Mouse (Mus musculus) layer of hippocampus, adult 11-12 months (tissue): ENCODE results near the gene AB124611.
A peak's percentile ranks its signal among the peaks of the same experiment; 100 is the strongest.
"Not testable (repeated sequence)": the region's sequence is repeated elsewhere in the genome, so short reads cannot be mapped to it uniquely, and the experiment has no call there.

Source experiments
- DNase-seq: peaks from one replicate; pipeline ENCODE4 v3.0.0; 2022; ENCODE audit warnings: low spot score

AB124611 gene

DNA sequence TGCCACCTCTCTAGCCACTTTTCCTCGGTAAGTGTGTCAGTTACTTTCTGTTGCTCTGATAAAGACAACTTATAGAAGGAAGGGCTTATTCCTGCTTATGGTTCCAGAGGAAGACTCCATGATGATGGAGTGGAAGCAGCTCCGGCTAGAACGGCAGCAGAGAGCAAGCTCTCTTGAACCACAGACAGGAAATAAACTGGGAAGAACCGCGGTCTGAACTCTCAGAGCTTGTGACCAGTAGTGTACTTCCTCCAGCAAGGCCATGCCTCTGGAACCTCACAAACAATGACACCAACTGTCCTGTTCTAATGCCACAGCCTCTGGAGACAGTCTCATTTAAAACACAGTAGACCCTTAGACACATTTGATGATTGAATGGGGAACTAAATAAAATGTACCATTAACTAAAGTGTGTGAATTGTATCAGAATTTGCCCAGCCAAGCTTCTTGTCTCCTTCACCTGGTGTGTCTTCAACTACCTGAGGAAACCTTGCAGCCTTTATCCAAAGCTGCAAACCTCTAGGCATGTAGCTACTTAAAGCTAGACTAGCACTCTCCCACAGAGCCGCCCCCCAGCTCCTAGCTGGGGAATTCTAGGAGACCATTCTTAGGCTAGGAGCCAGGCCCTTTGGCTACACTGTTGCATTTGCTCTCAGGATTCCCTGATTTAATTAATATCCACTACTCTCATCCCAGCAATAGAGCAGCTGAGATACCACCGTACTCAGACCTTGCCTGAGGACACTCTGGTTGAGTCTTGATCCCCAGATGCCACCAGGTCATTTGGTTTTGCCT lies 637 bp upstream of the AB124611 start:
- DNase-seq: no peak

DNA sequence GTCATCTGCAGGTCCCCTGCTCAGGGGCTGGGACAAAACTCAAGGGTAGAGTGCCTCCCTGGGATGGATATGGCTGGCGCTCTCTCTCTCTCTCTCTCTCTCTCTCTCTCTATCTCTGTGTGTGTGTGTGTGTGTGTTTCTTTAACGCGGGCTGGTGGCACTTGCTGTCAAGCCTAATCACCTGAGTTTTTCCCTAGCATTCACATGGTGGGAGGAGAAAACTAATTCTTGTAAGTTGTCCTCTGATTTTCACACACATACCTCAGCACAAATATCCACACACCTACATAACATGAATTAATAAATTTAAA lies 613 bp downstream of the AB124611 start:
- DNase-seq: no peak

DNA sequence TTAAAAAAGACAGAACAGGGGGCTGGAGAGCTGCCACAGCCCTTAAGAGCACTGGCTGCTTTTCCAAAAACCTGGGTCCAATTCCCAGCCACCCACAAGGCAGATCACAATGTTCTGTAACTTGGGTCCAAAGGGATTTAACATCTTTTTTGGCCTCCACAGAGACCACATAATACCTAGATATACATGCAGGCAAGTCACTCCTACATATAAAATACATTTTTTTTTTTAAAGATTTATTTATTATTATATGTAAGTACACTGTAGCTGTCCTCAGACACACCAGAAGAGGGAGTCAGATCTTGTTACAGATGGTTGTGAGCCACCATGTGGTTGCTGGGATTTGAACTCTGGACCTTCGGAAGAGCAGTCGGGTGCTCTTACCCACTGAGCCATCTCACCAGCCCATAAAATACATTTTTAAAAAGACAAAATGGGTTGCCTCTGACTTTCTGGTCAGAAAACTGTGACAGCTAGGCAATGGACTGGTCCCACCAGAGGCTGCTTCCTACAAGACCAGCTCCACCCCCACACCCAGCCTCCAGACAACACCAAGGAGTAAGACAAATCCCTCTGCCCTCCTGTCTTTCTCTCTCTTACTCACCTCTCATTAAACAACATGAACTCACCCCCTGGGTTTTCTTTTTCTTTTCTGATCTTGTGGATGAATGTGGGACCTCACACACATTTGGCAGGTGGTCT lies 1.3 kb downstream of the AB124611 start:
- DNase-seq: no peak

DNA sequence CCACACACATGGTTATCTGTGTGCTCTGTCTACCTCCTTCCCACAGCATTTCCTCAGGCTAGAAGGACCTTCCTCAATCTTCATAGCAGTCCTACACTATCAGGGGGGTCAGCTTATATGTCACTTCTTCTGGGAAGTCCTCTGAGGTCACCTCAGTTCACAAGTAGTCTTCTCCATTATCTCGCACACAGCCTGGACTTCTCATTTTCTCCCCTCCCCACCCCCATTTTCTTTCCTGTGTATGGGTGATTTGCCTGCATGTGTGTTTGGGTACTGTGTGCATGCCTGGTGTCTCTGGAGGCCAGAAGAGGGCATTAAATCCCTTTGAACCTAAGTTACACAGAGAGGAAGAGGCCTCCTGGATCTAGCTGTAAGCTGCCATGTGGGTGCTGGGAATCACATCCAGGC lies 1.9 kb downstream of the AB124611 start:
- DNase-seq: no peak

DNA sequence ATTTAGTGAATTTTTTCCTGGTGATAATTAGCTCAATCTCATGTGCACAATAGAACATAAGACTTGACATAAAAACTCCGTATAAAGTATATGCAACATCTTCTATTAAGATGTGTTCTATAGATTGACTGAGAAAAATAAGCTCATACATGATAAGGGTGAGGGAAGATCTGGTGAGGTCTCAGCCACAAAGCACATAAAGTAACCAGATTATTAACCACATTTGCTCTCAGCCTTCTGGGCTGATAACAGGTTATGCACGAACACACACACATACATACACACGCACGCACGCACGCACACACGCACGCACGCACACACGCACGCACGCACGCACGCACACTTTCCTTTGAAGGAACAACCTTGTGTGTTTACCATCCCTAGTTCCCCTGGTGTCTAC lies 10.5 kb downstream of the AB124611 start:
- no peak for DNase-seq

DNA sequence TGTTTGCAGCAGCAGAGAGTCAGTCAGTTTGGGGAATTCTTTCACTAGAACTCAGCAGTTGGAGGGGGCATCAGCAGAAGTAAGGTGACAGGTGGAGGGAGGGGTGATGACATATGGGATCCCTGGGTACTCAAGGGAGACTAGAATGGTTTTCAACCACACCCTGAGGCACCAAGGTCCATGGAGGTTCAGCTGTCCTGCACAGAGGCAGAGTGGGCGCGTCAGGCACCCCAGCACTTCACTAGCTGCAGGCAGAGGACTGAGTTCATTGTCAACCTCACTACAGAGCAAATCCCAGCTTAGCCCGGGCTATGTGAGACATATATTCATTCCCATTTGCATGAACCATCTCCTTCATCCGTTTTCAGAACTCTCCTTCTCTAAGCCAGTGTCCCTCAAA lies 11.0 kb downstream of the AB124611 start:
- no peak for DNase-seq

DNA sequence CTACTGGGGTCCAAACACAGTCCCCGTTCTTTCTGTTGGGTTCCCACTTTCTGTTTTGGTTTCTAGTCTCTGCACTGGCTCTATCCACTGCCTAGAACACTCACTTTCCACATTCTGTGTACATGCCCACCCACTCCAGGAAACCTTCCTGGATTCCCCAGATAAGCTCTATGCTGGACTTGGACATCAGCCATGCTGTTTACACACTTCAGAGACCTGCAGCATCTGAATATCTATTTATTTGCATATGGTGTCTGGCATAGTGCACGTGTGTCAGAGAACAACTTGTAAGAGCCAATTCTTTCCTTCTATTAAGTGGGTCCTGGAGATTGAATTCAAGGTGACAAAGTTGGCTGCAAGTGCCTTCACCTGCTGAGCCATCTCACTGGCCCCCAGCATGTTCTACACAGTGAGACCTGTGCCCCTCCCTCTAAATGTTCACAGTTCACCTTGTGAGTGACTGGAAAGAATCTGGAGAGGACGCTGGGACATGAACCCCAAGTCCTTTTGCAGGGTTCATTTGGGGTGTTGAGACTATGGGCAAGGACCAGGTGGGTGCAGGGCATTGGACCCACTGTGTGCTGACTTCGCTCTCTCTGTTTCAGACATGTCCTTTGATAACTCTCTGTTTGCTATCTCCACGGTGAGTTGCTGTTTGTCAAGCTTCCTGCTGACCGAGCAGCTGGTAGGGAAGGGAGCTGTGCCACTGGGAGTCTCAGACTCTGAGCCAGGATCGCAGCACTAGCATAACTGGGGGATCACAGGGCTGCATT lies 14.2 kb downstream of the AB124611 start:
- DNase-seq: no peak

DNA sequence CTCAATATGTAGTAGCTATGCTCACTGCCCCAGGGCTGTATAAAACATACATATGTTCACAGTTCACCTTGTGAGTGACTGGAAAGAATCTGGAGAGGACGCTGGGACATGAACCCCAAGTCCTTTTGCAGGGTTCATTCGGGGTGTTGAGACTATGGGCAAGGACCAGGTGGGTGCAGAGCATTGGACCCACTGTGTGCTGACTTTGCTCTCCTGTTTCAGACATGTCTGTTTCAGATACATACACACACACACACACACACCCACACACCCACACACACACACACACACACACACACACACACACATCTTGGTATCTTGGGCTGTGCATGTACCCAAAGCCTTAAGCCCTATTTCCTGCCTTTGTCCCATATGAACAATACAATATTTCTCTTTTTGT lies 16.0 kb downstream of the AB124611 start:
- not testable (repeated sequence) for DNase-seq

DNA sequence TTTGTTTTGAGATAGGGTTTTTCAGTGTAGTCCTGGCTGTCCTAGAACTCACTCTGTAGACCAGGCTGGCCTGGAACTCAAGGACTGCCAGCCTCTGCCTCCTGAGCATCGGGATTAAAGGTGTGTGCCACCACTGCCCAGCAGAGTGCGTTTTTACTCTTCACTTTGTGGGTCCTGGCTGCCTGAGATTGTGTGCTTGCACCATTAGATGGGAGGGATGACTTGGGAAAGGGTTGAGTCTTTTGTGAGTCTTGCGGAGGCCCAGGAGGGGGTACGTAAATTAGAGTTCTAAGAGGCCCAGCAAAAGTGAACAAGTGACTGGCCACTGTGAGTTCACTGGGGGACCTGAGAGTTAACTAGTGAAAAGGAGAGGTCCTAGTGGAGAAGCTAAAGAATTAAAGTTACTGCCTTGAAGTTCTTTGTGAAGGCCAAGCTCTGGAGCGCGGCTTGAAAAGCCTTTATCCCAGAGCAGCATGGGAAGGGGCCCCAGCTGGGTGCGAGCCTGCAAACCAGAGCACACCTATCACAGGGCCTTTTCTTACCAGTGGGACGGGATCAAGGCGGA lies 19.5 kb downstream of the AB124611 start:
- DNase-seq: no peak

DNA sequence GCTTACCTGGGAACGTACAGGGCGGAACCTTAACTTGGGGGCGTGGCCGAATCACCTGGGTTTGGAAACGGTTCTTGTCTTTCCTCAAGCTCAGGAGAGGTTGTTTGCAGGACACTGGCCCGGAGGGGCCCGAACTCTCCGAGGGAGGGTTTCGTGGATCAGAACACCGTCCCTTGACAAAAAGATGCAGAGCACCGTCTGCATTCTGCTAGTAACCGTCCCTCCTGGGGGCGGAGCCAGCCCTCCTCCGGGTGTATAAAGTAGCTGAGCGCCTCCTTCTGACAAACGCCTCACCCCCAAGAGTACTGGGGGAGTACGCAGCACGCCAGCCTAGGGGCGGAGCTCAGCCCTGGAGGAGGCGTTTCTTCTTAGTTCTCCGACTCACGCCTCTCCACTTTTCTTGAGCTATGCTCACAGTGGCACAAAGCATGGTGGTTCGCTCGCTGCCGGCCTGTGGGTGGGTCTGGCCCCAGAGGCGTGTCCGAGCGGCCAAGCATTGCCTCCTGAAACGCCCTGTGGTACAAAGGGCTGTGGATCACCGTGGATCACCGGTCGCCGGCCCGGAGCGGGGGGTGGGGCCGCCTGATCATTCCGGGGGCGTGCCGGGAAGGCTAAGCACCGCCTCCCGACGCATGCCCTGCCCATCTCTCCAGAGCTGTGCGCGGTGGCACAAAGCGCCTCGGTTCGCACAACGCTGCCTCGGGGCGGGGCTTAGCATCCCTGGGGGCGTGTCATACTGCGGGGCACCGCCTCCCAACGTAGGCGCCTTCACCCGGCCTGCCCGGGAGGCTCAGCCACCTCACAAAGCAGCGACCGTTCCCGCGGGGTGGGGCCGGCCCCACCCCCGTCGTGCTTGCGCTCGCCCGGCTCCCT lies 20.2 kb downstream of the AB124611 start:
- peak; percentile 99 for DNase-seq

DNA sequence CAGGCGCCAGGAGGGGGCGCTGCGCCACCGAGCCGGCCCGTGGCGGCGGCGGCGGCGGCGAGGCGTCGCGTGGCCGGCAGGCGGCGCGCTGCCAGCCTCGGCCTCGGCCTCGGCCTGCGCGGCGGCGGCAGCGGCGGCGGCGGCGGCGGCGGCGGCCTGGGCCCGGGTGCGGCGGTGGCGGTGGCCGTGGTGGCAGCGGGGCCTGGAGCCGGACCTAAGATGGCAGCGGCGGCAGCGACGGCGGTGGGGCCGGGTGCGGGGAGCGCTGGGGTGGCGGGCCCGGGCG lies 20.8 kb downstream of the AB124611 start, which contains the start of gene Carm1:
Gene Carm1 (plus strand): TSS at position 106 of the 286 bp plus-strand sequence.
- DNase-seq: no peak

DNA sequence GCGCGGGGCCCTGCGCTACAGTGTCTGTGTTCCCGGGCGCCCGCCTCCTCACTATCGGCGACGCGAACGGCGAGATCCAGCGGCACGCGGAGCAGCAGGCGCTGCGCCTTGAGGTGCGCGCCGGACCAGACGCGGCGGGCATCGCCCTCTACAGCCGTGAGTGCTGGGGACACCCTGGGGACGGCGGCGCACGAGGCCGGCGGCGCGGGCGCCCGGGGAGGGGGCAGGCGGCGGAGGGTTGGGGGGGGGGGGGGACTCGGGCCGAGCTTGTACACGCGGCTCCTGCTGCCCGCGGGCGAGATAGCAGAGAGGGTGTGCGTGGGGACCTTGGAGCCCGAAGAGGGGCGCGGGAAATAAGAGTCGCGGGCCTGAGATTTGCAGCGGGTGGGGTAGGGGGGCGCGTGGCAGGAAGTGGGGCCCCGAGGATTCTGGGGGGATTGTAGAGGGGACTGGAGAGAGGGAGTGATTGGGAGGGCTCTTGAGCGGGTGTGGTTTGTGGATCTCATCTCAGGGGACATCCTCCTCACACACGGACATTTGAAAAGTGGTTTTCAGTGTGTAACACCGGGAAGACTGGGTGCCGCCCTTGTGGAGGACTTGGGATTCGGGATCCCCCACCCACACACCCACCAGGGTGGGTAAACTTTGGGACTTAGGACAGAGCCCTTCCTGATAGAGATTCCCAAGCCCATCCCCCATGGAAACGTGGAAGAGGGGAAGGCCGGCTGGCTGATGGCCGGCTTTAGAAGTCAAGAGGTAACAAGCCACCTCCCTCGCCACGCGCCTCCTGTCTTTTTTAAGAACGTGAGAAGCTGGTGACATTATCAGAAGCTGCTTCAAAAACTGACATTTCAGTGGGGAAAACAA lies 21.3 kb downstream of the AB124611 start:
- peak; percentile 65 for DNase-seq

DNA sequence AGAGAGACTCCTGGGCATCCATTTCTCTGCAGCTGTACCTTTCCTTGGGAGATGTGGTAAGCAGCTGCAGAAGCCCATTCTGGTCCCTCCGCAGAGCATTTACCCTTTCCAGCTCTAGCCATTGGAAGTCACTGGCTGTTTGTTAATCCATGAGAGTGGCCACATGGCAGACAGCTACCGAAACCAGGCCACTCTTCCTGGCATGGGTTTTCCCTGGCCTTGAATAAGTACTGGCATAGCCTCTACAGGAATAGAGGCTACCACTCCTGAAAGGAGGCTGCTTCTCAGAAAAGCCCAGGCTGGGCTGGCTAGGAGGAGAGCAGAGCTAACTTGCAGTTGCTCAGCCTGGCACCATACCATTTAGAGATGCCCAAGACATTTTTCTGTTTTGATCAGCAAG lies 25.1 kb downstream of the AB124611 start:
- DNase-seq: no peak

DNA sequence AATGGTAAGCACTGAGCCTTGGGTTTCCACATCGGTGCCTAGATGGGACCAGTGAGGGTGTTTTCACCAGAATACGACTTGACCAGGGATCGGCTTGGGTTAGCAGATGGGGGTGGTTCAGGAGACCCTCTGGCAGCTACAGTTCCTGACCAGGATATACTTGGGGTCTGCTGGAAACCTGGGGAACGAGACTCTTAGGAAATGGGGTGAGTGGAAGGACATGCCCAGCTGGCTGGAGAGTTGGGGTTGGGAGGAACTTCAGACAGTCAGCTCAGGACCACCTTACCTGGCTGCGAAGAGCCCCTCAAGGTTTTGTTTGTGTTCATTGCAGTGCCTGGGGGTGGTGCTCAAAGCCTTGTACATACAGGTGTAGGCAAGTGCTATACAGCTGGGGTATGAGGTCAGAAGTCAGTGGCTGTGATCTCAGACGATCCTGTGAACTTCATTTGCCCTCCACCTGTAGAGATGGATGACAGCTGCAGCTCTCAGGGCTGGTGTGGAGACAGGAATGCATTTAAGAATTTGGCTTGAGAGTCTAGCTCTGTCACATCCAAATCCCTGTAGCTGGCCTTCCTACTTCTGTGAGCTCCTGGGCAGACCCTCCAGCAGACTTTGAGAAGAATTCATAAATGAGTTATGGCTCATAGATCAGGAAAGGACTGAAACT lies 27.8 kb downstream of the AB124611 start:
- no peak for DNase-seq

DNA sequence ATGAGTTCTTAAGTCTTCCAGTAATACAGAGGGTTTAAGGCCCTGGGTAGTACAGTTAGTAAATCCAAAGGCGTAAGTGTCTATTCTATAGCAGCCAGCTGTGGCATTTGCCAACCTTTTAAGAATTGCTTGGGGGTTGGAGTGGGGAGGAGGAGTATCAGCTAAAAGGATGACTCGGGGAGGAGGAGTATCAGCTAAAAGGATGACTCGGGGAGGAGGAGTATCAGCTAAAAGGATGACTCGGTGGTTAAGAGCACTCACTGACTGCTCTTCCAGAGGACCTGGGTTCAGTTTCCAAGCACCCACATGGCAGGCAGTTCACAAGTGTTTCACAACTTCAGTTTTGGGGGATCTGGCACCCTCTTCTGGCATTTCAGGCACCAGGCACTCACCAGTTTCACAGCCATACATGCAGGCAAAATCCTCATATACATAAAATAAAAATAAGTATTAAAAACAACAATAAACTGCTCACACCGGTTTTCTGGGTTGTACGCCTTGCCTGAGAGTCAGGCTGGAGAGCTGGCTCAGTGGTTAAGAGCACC lies 29.3 kb downstream of the AB124611 start:
- no peak for DNase-seq

DNA sequence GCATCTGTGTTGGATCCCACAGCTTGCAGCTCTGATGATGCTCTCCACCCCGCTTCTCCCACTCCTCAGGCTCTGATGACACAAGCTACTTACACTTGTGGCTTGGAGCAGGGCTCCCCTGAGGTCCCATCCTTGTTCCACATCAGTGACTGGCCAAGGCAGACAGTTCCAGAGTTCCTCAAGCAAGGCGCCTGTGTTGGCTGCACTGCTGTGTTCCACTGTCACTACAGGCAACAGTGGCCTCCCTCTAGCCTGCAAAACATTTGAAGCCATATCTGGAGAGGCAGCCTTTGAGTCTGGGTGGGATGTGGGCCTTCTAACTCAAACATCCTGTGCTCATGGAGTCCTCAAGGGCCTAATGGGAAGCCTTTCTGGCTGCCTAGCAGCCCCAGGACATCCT lies 31.0 kb downstream of the AB124611 start:
- no peak for DNase-seq

DNA sequence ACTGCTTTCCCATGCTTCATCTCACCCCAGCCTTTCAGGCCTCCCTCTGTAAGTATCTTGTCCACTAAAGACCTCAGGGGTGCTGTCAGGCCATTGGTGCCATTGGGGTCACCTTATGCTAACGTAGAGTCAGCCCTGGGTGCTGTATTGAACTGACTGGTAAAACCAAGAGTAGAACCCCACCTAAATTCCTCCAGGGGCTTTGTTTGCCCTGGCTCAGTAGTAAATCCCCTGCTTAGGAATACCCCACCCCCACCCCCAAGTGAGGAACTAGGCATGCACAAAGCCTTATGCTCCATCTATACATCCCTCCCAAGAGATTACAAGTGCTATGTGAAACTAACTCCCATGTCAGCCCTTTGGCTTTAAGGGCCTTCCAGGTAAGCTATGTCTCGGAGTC lies 31.6 kb downstream of the AB124611 start:
- no peak for DNase-seq

DNA sequence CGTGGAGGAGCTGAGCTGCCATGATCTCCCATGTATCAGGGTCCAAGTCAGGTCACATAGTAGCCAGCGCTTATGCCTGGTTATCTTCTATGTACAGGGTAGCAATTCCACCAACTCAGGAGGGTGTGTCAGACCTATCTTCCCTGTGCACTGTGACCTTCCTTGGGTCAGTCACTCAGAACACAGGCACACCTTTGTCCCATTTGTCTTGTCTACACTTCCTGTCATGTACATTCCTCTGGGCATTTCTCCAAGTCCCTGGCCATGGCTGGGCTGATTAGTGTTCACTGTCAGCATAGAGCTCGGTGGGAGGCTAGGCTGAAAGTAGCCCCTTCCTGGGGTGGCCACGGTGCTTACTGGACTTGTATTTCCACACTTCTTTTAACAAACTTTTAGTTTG lies 32.4 kb downstream of the AB124611 start:
- no peak for DNase-seq

DNA sequence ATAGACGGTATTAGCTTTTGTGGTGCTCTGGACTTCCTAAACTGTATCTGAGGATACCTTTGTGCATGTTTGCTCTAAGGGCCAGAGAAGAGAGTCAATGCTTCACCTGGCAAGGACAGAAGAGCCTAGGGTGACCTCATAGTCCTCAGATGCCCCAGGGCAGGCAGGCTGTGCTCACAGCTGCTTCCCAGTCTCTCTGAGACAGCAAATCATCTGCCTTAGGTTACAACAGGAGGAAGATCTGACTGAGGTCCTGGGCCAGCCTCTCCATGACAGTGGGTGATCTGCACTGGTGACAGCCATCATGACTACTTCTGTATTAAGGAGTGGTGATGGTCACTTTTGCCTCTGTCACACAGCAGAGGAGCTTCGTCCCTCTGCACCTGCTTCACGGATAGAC lies 33.2 kb downstream of the AB124611 start:
- no peak for DNase-seq

DNA sequence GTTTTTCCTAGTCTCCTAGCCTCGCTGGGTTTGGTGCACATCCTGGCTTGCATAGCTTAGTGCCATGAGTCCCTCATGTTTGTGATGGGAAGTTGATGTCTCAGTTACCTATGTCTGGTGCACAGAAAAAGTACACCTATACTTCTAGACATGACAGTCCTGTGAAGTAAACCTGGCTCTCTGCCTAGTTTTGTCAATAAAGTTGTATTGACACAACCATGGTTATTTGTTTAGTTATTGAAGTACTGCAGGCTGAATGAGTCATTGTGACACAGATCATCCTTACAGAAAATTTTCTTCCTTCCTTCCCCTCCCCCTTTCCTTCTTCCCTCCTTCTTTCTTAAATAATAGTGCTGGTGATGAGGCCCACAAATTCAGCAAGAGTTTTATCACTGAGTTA lies 38.4 kb downstream of the AB124611 start:
- DNase-seq: no peak
